Mouse (Mus musculus) intestine, embryonic 15.5 days (tissue): ENCODE measurements at regions not wholly inside any gene's neighbourhood (a gene's known extent, or its start where the extent isn't known, plus 50 kb on each side); places are given as distances from the start of the nearest gene placed in this dataset.
"Not testable (repeated sequence)": the region's sequence is repeated elsewhere in the genome, so short reads cannot be mapped to it uniquely, and the experiment has no call there.

ENCODE experiments used
- ATAC-seq: fragments of 200-750 bp; cut with Nextera tagmentation; 2 replicates; pipeline ENCODE4 v1.8.0; 2017; ENCODE audit warnings: moderate TSS enrichment, moderate library complexity
- H3K27ac ChIP-seq: fragments of 300-500 bp; sonication (generic); 2 replicates; pipeline ENCODE4 v1.5.1; 2015; ENCODE audit warnings: mild to moderate bottlenecking, inconsistent platforms
- H3K27me3 ChIP-seq: fragments of 300-500 bp; sonication (generic); replicated peaks from 2 replicates; pipeline ENCODE4 v1.6.1; 2015; ENCODE audit warnings: inconsistent platforms
- H3K36me3 ChIP-seq: fragments of 300-500 bp; sonication (generic); 2 replicates; pipeline ENCODE4 v1.6.1; 2015; ENCODE audit warnings: inconsistent platforms
- H3K4me1 ChIP-seq: fragments of 300-500 bp; sonication (generic); replicated peaks from 2 replicates; pipeline ENCODE4 v1.6.1; 2015; ENCODE audit warnings: inconsistent platforms
- H3K4me2 ChIP-seq: fragments of 300-500 bp; sonication (generic); replicated peaks from 2 replicates; pipeline ENCODE4 v1.6.1; 2015; ENCODE audit warnings: mild to moderate bottlenecking, inconsistent platforms
- H3K4me3 ChIP-seq: fragments of 300-500 bp; sonication (generic); replicated peaks from 2 replicates; pipeline ENCODE4 v1.5.1; 2015; ENCODE audit warnings: inconsistent platforms
- H3K9ac ChIP-seq: fragments of 300-500 bp; sonication (generic); 2 replicates; pipeline ENCODE4 v1.6.1; 2015; ENCODE audit warnings: inconsistent platforms
- H3K9me3 ChIP-seq: fragments of 300-500 bp; sonication (generic); 2 replicates; pipeline ENCODE4 v1.6.1; 2016; ENCODE audit warnings: inconsistent platforms
- WGBS: fragments of 180-500 bp; shearing (Covaris S2); methylation state at CpG from one replicate; pipeline ENCODE4 v1.1.7; 2015; 5-methylcytosine and 5-hydroxymethylcytosine counted together

DNA sequence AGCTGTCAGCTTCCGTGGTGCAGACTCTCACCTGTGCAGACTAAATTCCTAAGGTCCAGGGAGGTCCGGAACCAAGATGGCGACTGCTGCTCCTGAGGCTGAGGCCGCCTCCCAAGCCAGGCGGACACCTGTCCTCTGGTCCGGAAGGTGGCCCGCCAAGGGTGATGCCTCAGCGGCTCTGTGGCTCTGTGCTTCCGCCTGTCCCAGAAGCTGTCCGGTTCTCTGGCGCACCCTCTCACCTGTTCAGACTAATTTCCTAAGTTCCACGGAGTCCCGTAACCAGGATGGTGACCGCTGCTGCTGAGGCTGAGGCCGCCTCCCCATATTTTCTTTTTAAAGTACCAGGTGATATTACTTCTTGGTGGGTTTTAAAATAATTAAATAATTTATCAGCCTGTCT is 65.4 kb upstream of the B3galnt2 start:
- not testable (repeated sequence) for H3K4me2 ChIP-seq, H3K4me3 ChIP-seq, ATAC-seq, H3K27me3 ChIP-seq, H3K4me1 ChIP-seq, H3K9me3 ChIP-seq, H3K9ac ChIP-seq, H3K36me3 ChIP-seq, H3K27ac ChIP-seq
- 89% methylated on average over 15 of the region's 15 CpGs for WGBS

DNA sequence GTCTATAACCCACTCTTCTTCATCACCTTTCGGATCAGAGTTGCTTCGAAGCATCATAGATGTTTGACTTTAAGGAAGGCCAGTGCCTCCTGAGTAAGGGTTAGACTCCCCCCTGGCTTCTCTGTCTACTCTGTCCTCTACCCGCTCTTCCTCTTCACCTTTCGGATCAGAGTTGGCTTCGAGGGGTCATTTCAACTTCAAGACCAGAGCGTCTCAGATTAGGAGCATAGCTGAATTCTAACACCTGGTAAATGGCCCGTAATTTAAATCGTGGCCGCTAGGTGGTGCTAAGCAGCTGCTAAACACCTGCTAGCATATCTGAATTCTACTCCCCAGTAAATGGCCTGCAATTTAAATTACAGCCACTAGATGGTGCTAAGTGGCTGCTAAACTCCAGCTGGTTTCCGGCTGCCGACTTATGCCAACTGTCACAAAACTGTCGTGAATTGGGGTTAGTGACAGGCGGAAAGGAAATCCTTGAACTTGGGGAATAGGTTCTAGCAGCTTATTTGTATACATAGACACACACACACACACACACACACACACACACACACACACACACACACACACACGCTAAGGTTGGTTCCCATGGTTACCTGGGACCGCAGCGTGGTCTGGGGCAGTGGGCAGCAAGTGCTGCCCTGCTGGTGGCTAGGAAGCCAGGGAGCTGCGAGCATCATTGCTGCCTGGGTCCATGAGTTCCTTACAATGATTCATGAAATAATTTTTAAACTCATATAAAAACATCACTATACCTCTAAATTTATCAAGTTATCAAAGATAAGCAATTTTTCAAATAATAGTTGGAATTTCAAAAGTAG is 64.8 kb upstream of the B3galnt2 start:
- H3K27ac ChIP-seq = no peak overlapping the region
- 19% methylated on average over 17 of the region's 17 CpGs for WGBS
- no peaks in the 10 kb centered on the region for H3K36me3 ChIP-seq
- no peaks in the 10 kb centered on the region for H3K9me3 ChIP-seq
- H3K4me2 ChIP-seq = peak overlapping the region; percentile 54
- H3K9ac ChIP-seq = peak overlapping the region; percentile 48
- peak overlapping the region; percentile 42 for H3K4me3 ChIP-seq
- no peaks in the 10 kb centered on the region for H3K4me1 ChIP-seq
- H3K27me3 ChIP-seq = no peaks in the 10 kb centered on the region
- ATAC-seq = peak; percentile 94

DNA sequence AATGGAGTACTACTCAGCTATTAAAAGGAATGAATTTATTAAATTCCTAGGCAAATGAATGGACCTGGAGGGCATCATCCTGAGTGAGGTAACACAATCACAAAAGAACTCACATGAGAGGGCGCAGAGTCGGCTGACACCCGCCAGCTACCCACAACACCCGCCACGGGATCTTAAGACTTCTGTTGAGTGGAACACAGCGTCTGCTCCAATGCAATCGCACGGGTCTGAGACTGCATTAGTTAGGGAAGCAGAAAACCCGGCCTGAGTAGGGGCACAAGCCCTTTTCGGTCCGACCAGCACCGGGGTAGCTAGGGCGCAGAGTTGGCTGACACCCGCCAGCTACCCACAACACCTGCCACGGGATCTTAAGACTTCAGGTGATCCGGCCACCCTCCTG is 52.1 kb upstream of the B3galnt2 start:
- not testable (repeated sequence) for H3K27ac ChIP-seq, H3K36me3 ChIP-seq, ATAC-seq, H3K4me1 ChIP-seq, H3K9ac ChIP-seq, H3K9me3 ChIP-seq, H3K4me2 ChIP-seq, H3K4me3 ChIP-seq, H3K27me3 ChIP-seq
- WGBS = 91% methylated on average over 16 of the region's 16 CpGs
